Mouse (Mus musculus): ENCODE data around the gene Olfr705. TPM values are rescaled to one million over a fixed set of nuclear protein-coding genes. Genes with fewer than 3 reads are reported as not detected.
"Not testable (repeated sequence)": the region's sequence is repeated elsewhere in the genome, so short reads cannot be mapped to it uniquely, and the experiment has no call there.

The Olfr705 gene
- polyA plus RNA-seq (2012; rRNA removed): not detected in 2 replicates

- TF ChIP-seq POLR2A (IDR thresholded peaks at IDR 0.05; ENCODE audit: borderline replicate concordance, extremely low read depth, insufficient read depth, insufficient read length, poor library complexity, severe bottlenecking) (no peak), CTCF (IDR thresholded peaks at IDR 0.05; ENCODE audit: borderline replicate concordance, extremely low read depth, insufficient read depth, insufficient read length) (no peak)
These were observed at the start of gene Olfr705 for GRCm38 (mm10) chr7:106876791-106877190. Gene Olfr705, minus strand, starts transcription at chr7:106876891.

DNA sequence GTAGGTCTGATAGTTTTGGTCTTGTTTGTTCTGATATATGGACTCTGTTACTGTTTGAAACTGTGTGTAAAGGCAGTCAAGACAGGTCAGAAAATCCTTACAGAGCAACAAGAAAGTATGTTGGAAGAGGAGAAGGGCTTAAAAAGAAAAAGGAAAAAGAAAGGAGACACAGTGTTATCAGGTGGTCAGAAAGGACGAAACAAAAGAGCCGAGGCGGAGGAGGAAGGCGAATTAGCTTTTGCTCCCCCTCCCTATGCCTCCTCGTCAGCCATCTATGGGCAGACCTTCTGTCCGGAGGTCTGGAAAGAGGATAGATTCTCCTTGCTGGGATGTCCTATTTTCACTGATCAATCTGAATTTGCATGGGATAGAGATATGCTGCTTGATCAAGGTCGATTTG is 44.3 kb upstream of the Olfr705 start:
- DNase-seq (ENCODE audit: low read depth): not testable (repeated sequence)

More at GRCm38 (mm10) chr7:106876791-106877190, at the start of gene Olfr705:
- no peak for DNase-seq (ENCODE audit: low read depth)

- no peak for TF ChIP-seq CTCF (IDR thresholded peaks at IDR 0.05; ENCODE audit: borderline replicate concordance, extremely low read depth, insufficient read depth, insufficient read length)
- no peak for TF ChIP-seq POLR2A (IDR thresholded peaks at IDR 0.05; ENCODE audit: borderline replicate concordance, extremely low read depth, insufficient read depth, insufficient read length, poor library complexity, severe bottlenecking)
- no peak for DNase-seq (ENCODE audit: low read depth)
These were observed 31.0 kb upstream of the Olfr705 start, which contains the start of gene Olfr1532-ps1 for GRCm38 (mm10) chr7:106907676-106908075. Gene Olfr1532-ps1, plus strand, starts transcription at chr7:106908001.

- DNase-seq (ENCODE audit: low read depth): not testable (repeated sequence)
These were observed 24.4 kb upstream of the Olfr705 start, which contains the start of gene Olfr707 for GRCm38 (mm10) chr7:106901141-106901540. Gene Olfr707, minus strand, starts transcription at chr7:106901241.

DNA sequence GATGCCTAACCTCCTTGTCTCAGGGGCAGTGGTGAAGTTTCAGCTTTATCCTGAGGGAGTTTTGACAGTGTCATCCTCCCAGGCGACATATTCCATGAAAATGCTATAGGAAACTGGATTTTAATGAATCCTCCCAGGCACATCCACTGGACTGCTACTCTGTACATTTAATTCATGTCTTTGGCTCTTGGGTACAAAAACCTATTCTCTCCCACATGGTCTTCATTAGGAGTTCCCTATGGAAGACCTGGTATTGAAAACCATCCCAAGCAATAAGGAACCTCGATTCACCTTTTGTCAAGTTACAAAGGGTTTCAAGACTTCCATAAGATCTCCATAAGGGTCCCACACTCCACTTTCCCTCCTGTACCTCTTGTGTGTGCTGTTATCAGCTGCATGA is 11.4 kb upstream of the Olfr705 start, which contains the start of gene Olfr706:
Olfr706 (minus strand) TSS at position 101 of the 400 bp plus-strand sequence.
- TF ChIP-seq CTCF (IDR thresholded peaks at IDR 0.05; ENCODE audit: borderline replicate concordance, extremely low read depth, insufficient read depth, insufficient read length): no peak
- TF ChIP-seq POLR2A (IDR thresholded peaks at IDR 0.05; ENCODE audit: borderline replicate concordance, extremely low read depth, insufficient read depth, insufficient read length, poor library complexity, severe bottlenecking): no peak

DNA sequence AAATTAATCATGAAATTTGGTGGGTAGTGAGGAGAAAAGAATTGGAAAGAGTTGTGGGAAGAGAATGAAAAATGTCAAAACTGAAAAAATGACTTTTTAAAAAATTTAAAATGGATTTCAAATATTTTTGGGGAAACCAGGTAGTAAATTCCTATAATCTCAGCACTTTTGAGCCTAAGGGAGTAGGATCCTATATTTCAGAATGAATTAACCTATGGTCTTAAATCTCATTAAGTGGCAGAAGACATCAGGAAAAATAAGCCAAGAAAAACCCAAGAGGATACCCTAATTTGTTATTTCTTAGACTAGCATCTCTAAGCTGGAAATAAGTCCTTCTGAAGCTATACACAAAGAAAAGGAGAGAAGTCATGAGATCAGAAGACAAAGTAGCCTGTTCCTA is 13.8 kb downstream of the Olfr705 start, which contains the start of gene Olfr704:
Olfr704 (plus strand) TSS at position 301 of the 400 bp plus-strand sequence.
- TF ChIP-seq CTCF (IDR thresholded peaks at IDR 0.05; ENCODE audit: borderline replicate concordance, extremely low read depth, insufficient read depth, insufficient read length): no peak
- no peak for TF ChIP-seq POLR2A (IDR thresholded peaks at IDR 0.05; ENCODE audit: borderline replicate concordance, extremely low read depth, insufficient read depth, insufficient read length, poor library complexity, severe bottlenecking)
- no peak for DNase-seq (ENCODE audit: low read depth)

More for the DNA sequence above, 11.4 kb upstream of the Olfr705 start, which contains the start of gene Olfr706:
- no peak for DNase-seq (ENCODE audit: low read depth)

- no peak for DNase-seq (ENCODE audit: low read depth)
- TF ChIP-seq POLR2A (IDR thresholded peaks at IDR 0.05; ENCODE audit: borderline replicate concordance, extremely low read depth, insufficient read depth, insufficient read length, poor library complexity, severe bottlenecking) (no peak), CTCF (IDR thresholded peaks at IDR 0.05; ENCODE audit: borderline replicate concordance, extremely low read depth, insufficient read depth, insufficient read length) (no peak)
These were observed 33.6 kb downstream of the Olfr705 start, which contains the start of gene Olfr703 for GRCm38 (mm10) chr7:106843060-106843459. Gene Olfr703, plus strand, starts transcription at chr7:106843360.

DNA sequence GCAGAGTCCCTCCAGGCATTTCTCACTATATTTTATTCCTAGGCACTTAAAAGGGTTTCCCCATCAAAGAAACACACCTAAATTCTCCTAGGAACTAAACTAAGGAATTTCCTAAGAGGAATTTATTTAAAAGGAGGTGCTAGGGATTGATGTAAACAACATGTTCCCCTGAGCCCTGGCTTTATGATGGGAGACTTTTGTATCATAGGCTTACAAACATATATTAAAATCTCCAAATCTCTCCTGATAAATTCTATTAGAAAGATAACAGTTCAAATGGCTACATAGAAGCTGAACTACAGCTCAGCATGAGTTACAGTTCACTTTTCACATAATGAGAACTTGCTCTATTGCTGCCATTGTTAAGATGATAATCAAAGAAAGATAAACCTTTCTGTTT is 42.9 kb downstream of the Olfr705 start, which contains the start of gene Olfr702:
Olfr702 (minus strand) TSS at position 101 of the 400 bp plus-strand sequence.
- TF ChIP-seq CTCF (IDR thresholded peaks at IDR 0.05; ENCODE audit: borderline replicate concordance, extremely low read depth, insufficient read depth, insufficient read length) (no peak), POLR2A (IDR thresholded peaks at IDR 0.05; ENCODE audit: borderline replicate concordance, extremely low read depth, insufficient read depth, insufficient read length, poor library complexity, severe bottlenecking) (no peak)
- no peak for DNase-seq (ENCODE audit: low read depth)

Other genes starting within 250 kb of the Olfr705 start
- gene Olfr693, start 196.3 kb downstream of the Olfr705 start, polyA plus RNA-seq (2012; rRNA removed): 0.01 TPM in 1 of 2 replicates, not detected in the other
- not detected in 2 replicates for gene Olfr694, start 185.1 kb downstream of the Olfr705 start, polyA plus RNA-seq (2012; rRNA removed)
- gene Olfr695, start 160.5 kb downstream of the Olfr705 start, polyA plus RNA-seq (2012; rRNA removed): not detected in 2 replicates
- not detected in 2 replicates for gene Olfr697, start 134.4 kb downstream of the Olfr705 start, polyA plus RNA-seq (2012; rRNA removed)
- gene Olfr698, start 121.5 kb downstream of the Olfr705 start, polyA plus RNA-seq (2012; rRNA removed): not detected in 2 replicates
- gene Olfr699, start 83.7 kb downstream of the Olfr705 start, polyA plus RNA-seq (2012; rRNA removed): not detected in 2 replicates
- gene Olfr700, start 68.1 kb downstream of the Olfr705 start, polyA plus RNA-seq (2012; rRNA removed): not detected in 2 replicates
- gene Olfr701, start 62.8 kb downstream of the Olfr705 start, polyA plus RNA-seq (2012; rRNA removed): not detected in 2 replicates
- gene Olfr702, start 43.0 kb downstream of the Olfr705 start, polyA plus RNA-seq (2012; rRNA removed): not detected in 2 replicates
- gene Olfr703, start 33.5 kb downstream of the Olfr705 start, polyA plus RNA-seq (2012; rRNA removed): not detected in 2 replicates
- not detected in 2 replicates for gene Olfr704, start 13.7 kb downstream of the Olfr705 start, polyA plus RNA-seq (2012; rRNA removed)
- gene Olfr706, start 11.3 kb upstream of the Olfr705 start, polyA plus RNA-seq (2012; rRNA removed): not detected in 2 replicates
- not detected in 2 replicates for gene Olfr707, start 24.4 kb upstream of the Olfr705 start, polyA plus RNA-seq (2012; rRNA removed)
- not detected in 2 replicates for gene Olfr1532-ps1, start 31.1 kb upstream of the Olfr705 start, polyA plus RNA-seq (2012; rRNA removed)
- not detected in 2 replicates for gene Olfr709-ps1, start 55.3 kb upstream of the Olfr705 start, polyA plus RNA-seq (2012; rRNA removed)
- gene Olfr710, start 71.4 kb upstream of the Olfr705 start, polyA plus RNA-seq (2012; rRNA removed): not detected in 2 replicates
- gene Olfr6, start 87.0 kb upstream of the Olfr705 start, polyA plus RNA-seq (2012; rRNA removed): not detected in 2 replicates
- gene Olfr711, start 98.6 kb upstream of the Olfr705 start, polyA plus RNA-seq (2012; rRNA removed): not detected in 2 replicates
- gene Olfr2, start 129.2 kb upstream of the Olfr705 start, polyA plus RNA-seq (2012; rRNA removed): not detected in 2 replicates
- gene Olfr713, start 154.3 kb upstream of the Olfr705 start, polyA plus RNA-seq (2012; rRNA removed): not detected in 2 replicates
- gene Olfr714, start 194.1 kb upstream of the Olfr705 start, polyA plus RNA-seq (2012; rRNA removed): not detected in 2 replicates
- not detected in 2 replicates for gene Olfr17, start 216.3 kb upstream of the Olfr705 start, polyA plus RNA-seq (2012; rRNA removed)
- not detected in 2 replicates for gene Olfr715b, start 233.5 kb upstream of the Olfr705 start, polyA plus RNA-seq (2012; rRNA removed)